Mouse (Mus musculus): Measurements from ENCODE around the gene Vopp1.
"Not testable (repeated sequence)": the region's sequence is repeated elsewhere in the genome, so short reads cannot be mapped to it uniquely, and the experiment has no call there.

Vopp1 gene

GRCm38 (mm10) chr6:57824422-57825258, at the start of gene Vopp1:
Gene Vopp1 (minus strand): TSS chr6:57825159.
- DNase-seq (ENCODE audit: low spot score in 2 of 2), result peak; percentile 57 to 88

- no peak for DNase-seq (ENCODE audit: low spot score in 2 of 2)
Observed at GRCm38 (mm10) chr6:57859043-57860042, 34.4 kb upstream of the Vopp1 start.

DNA sequence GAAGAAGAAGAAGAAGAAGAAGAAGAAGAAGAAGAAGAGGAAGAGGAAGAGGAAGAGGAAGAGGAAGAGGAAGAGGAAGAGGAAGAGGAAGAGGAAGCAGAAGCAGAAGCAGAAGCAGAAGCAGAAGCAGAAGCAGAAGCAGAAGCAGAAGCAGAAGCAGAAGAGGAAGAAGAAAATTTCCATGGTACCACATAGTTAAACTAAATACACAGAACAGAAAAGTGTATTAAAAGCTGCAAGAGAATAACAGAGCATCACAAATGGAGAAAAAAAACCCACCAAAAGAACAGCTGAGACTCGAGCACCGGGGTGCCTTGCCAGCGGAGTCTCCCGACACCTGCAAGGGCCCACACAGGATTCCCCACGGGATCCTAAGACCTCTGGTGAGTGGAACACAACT, 26.2 kb upstream of the Vopp1 start:
- DNase-seq (ENCODE audit: low spot score in 2 of 2), result not testable (repeated sequence)

GRCm38 (mm10) chr6:57850286-57850685, 25.3 kb upstream of the Vopp1 start, which contains the start of gene Vmn1r21:
Gene Vmn1r21 (minus strand): TSS chr6:57850343.
- no peak for DNase-seq (ENCODE audit: low spot score in 2 of 2)

GRCm38 (mm10) chr6:57839693-57840408, 14.9 kb upstream of the Vopp1 start:
- no peak for DNase-seq (ENCODE audit: low spot score in 2 of 2)

- no peak for DNase-seq (ENCODE audit: low spot score in 2 of 2)
Observed at GRCm38 (mm10) chr6:57825259-57825715, 328 bp upstream of the Vopp1 start.

GRCm38 (mm10) chr6:57823461-57823860, 1.5 kb downstream of the Vopp1 start:
- no peak for DNase-seq (ENCODE audit: low spot score in 2 of 2)

DNA sequence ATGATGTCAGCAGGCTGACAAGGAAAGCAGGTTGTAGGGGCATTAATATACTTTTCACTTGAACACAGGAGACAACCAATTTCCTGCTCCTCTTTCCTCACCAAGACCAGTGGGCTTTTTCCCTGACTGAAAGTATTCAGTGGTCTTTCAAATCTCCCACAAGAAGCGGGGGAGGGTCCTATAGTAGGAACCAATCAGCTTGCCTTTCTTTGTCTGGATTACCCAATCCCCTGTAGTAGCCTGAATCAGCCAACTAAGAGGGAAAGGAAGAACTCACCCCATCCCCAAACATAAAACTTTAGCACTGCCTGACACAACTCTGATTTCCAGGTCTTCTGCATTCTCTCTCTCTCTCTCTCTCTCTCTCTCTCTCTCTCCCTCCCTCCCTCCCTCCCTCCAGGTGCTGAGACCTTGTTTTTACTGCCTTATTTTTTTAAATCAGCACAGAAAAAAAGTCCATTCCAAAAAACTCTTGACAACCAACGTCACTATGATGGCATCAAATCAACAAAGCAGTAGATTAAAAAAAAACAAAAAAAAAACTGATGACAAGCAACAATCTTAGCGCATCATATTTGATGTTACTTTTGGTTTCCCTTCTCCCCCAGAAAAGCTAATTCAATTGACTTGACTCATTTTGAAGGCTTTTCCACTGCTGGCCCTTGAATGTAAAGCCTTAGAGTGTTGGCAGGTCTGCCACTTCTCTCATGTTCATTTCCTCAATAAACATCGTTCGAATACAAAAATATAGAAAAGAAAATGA, 2.1 kb downstream of the Vopp1 start:
- no peak for DNase-seq (ENCODE audit: low spot score in 2 of 2)

GRCm38 (mm10) chr6:57814436-57814940, 10.5 kb downstream of the Vopp1 start:
- DNase-seq (ENCODE audit: low spot score in 2 of 2), result no peak

DNA sequence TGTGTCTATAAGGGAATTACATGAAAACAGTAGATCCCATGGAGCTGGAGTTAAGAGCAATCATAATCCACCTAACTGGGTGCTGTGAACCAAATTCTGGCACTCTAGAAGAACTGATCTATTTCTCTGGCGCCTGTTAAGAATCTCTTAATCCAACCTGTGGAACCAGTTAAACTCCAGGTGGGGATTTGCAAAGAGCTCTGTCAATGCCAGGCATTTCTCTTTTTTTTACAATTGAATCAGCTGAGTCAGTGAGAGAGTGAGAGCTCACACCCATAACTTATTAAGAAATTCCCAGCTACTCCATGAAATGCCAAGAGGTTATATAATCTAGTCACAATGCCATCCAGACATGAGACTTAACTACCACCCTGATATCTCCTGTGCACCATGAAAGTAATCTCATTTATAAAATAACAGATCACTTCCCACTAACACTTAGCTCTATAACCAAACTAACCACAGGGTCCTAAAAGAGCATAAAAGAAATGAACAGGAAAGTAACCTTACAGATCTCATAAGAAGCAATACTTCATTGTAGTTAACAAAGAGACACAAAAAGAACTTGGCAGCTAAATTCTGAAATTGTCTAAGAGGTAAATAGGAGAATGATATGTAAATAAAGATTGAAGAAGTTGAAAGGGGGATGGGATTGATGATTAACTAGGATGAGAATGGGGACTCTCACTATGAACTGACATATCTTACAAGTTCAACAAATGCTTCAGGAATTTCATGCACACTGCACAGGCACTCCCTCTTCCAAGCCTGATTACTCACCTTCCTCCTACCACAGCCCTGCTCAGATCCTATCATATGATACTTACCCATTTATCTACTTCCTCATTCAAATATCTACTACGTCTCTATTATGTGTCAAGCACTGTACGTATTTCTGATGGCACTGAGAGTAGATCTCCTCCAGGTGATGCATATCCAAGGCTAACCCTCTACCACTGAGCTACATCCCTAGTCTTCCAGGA, 12.9 kb downstream of the Vopp1 start:
- DNase-seq (ENCODE audit: low spot score in 2 of 2), result peak in 1 of 2 experiments; percentile 5

- no peak for DNase-seq (ENCODE audit: low spot score in 2 of 2)
Observed at GRCm38 (mm10) chr6:57805218-57806069, 19.5 kb downstream of the Vopp1 start.

- DNase-seq (ENCODE audit: low spot score in 2 of 2), result no peak
Observed at GRCm38 (mm10) chr6:57803130-57803529, 21.8 kb downstream of the Vopp1 start.

- DNase-seq (ENCODE audit: low spot score in 2 of 2), result no peak
Observed at GRCm38 (mm10) chr6:57798986-57799385, 26.0 kb downstream of the Vopp1 start.

DNA sequence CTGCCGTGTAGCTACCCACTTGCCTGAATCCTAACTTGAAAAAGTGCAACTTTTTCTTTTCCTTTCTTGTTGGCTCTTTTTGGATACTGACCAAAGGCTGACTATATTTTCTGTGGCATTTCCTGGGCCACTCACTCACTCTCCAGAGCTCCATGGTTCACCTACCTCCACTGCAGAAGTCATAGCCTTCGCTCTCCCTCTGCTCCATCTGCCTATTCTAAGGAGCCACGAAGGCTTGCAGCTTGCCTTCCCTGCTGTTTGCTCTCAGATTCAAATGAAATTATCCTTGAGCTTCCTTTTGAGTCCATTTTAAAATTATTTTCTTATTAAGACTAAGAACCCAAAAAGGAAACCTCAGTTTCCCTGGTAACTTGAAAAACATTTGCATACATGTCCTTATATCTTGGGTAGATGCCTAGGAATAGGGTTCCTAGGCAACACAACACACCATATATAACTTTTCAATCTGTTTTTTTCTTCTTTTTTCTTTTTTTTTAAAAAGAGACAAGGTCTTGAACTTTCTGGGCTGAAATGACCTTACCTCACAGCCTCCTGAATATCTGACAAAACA, 28.0 kb downstream of the Vopp1 start:
- no peak for DNase-seq (ENCODE audit: low spot score in 2 of 2)

DNA sequence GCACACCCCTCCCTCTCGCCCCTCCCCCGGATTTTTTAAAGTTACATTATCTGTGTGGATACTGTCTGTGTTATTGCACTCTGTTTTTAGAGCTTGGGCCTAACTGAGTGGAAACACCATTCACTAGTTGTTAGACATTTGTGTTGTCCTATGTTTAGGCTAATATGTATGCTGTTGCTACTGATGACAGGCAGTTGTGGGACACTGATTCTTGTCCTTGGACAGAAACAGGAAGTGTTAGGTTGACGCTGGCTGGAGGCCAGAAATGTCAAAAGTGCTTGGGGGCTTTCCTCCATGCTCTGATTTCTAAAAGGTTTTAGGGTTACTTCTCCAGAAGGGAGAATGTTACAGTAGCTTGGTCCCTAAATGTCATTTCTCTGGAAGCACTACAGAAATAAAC, 29.1 kb downstream of the Vopp1 start:
- no peak for DNase-seq (ENCODE audit: low spot score in 2 of 2)

DNA sequence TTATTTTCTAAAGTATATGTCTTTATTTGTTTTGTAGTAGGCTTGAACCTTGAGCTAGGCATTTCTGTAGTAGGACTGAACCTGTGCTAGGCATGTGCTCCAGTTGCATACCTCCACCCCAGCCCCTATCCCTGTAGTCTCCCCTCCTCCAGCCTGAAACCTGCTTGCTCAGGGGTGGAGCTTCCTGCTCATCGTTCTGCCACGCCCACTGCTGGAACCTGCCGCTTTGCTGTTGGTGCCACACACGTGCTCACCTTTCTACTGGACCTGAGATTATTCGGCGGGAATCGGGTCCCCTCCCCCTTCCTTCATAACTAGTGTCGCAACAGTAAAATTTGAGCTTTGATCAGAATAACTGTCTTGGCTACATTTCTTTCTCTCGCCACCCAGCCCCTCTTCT, 32.1 kb downstream of the Vopp1 start:
- DNase-seq (ENCODE audit: low spot score in 2 of 2), result not testable (repeated sequence)

DNA sequence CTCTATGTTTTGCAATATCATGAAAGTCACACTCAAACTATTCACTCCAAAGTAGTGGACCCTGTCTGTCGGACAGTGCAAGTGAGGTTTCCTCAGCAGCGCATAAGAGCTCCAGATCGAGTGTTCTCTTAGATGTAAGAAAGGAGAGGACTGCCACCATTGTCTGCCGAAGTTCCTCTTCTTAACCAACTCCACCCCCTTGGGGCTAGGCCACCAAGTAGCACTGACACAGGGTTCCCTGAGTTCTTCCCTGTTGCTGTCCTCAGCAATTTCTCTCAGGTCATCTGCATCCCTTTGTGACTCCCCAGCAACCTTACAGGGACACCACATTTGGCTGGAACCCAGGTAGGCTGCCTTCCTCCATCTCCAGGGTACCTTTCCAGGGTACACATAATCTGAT, 34.4 kb downstream of the Vopp1 start:
- DNase-seq (ENCODE audit: low spot score in 2 of 2), result no peak

DNA sequence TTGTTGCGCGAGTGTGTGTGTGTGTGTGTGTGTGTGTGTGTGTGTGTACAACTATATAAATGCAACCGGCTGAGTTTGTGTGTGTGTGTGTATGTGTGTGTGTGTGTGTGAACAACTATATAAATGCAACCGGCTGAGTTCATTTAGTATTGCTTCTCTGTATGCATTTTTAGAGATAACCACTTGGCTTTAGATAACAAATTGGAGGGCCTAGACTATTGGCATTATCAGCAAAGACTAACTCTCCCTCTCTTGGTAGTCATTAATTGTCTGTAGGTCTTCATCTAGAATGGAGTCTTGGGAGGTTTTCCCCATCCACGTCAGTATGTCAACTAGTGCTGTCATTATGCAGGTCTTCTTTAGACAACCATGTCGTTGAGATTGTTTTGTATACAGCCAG, 37.6 kb downstream of the Vopp1 start:
- no peak for DNase-seq (ENCODE audit: low spot score in 2 of 2)
